Mouse (Mus musculus) spleen, adult 2 months (tissue): ENCODE data around the gene Gm20431.

Source experiments
- CTCF ChIP-seq: fragments of 200-500 bp; IDR thresholded peaks from 2 replicates; pipeline ENCODE4 v1.5.1; 2011; ENCODE audit warnings: mild to moderate bottlenecking, inconsistent platforms; ENCODE audit not compliant: insufficient read depth, insufficient read length, insufficient replicate concordance; ENCODE audit errors: extremely low read depth
- POLR2A ChIP-seq: fragments of 200-500 bp; IDR thresholded peaks from 2 replicates; pipeline ENCODE4 v1.6.1; 2011; ENCODE audit warnings: low read depth, low read length, inconsistent platforms

- TF ChIP-seq CTCF (no peak), POLR2A (no peak)
These were observed 7.1 kb upstream of the Gm20431 start for GRCm38 (mm10) chr2:167668426-167668825.
